Mouse (Mus musculus) gastrocnemius, adult 8-10 months (tissue): ENCODE data around the gene Ldb1. TPM values are rescaled to one million over a fixed set of nuclear protein-coding genes. Genes with fewer than 3 reads are reported as not detected.

Experiments
- DNase-seq, 2 experiments: peaks; one replicate each; pipeline ENCODE4 v3.0.0; 2022; ENCODE audit warnings: low spot score in 2 of 2
- total RNA-seq, 4 experiments: library from RNA; stranded (reverse); gene quantifications; 2 replicates each; pipeline ENCODE4 v1.2.4; 2022

Gene Ldb1
- 10 to 100 TPM; 13.3 to 19.7 (median 17.0) TPM for total RNA-seq

DNA sequence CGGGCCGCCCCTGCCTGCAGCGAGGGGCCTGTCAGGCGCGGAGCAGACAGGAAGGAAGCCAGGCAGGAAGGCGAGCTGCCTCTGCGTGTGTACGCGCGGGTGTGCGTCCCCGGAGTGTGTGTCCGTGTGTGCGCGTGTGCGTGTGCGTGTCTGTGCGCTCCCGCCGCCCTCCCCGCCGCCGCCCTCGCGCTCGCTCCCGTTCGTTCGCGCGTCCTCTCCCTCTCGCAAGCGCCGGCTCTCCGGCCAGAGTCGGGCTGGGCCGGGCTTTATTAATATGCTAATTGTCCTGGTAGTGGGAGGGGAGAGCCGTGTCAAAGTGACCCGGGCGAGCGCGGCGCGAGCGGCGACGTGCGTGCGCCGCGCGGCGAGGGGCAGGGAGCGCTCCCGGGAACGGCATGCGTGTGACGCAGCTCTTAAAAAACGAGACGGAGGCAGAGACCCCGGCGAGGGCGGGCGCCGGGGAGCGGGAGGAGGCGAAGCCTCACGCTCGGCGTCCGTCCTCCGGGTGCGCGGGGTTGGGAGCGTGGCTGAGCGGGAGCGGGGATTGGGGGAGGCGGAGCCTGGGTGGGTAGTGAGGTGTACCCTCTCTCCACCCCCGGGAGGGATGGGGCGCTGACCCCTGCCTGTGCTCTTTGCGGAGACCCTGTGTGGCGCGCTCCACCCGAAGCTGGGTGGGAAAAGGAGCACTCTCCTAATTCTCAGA lies at the start of gene Ldb1:
Gene Ldb1 (minus strand): TSS at position 222 of the 703 bp plus-strand sequence.
- DNase-seq, result peak; percentile 73 to 79

- DNase-seq, result no peak
Measured at GRCm38 (mm10) chr19:46094144-46094543, 49.1 kb upstream of the Ldb1 start.

DNA sequence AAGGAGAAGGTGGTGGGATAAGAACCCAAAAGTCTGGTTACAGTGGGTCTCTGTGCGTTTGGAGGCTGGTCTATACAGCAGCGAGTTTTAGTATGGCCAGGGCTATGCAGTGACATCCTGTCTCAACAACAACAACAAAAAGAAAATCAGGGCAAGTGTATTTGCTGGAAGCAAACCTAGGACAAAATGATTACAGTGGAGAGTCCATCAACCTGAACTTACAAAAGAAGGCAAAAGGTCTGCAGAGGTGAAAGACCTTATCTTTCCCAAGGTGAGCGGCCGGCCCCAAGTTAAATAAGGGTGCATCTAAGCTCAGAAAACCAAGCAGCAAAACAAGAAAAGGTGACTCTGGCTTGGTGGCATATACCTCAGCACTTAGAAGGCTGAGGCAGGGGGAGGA lies 46.6 kb upstream of the Ldb1 start:
- no peak for DNase-seq

GRCm38 (mm10) chr19:46087871-46088270 lies 42.9 kb upstream of the Ldb1 start:
- no peak for DNase-seq

DNA sequence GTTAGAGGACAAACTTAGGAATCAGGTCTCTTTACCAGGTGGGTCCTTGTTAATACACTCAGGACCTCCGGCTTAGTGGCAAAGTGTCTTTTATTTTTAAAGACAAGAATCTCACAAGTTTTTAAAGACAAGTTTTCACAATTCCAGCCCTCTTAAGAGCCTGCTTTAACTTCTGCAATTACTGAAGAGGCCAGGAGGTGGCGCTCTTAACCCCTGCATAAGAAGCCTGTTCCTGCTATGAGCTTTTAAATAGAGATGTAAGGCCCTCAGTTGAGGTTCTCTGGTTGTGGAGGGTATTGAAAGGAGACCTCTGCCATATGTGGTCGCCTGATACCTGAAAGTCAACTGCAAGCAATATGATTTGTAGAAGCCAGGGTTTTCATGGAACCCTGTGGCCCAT lies 41.3 kb upstream of the Ldb1 start:
- peak in 1 of 2 experiments; percentile 24 for DNase-seq

DNA sequence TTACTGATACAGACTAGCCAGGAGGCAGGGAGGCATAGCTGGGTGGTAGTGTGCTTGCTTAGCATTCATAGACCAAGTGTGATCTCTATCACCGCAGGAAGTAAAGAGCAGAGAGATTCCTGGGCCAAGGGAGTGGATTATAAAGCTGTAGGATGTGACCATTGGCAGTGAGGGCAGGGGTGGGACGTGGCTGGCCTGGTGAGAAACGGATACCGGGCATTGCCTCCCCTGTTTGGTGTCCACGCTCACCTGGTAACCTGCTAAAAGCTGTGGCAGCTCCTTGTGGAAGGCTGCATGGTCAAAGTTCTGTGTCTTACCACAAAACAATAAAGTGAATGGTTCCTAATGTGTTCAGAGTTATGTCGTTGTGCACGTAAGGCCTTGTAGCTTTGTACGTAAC lies 40.2 kb upstream of the Ldb1 start:
- no peak for DNase-seq

GRCm38 (mm10) chr19:46078535-46078934 lies 33.5 kb upstream of the Ldb1 start:
- DNase-seq, result no peak

- DNase-seq, result peak; percentile 98
Measured at GRCm38 (mm10) chr19:46075616-46076607, 30.9 kb upstream of the Ldb1 start, which contains the start of gene Nolc1. Nolc1 (plus strand) TSS chr19:46075863.

DNA sequence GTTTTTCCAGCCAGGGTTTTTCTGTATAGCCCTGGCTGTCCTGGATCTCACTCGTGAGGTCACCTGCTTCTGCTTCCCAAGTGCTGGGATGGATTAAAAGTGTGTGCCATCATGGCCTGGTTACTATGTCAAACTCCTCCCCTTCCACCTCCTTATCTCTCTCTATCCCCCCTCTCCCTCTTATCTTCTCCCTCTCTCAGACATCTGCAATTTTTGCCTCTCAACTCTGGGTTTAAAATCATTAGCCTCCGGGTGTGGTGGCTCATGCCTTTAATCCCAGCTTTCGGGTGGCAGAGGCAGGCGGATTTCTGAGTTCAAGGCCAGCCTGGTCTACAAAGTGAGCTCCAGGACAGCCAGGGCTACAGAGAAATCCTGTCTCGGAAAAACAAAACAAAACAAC lies 29.3 kb upstream of the Ldb1 start:
- no peak for DNase-seq

- no peak for DNase-seq
Measured at GRCm38 (mm10) chr19:46073285-46073684, 28.3 kb upstream of the Ldb1 start.

DNA sequence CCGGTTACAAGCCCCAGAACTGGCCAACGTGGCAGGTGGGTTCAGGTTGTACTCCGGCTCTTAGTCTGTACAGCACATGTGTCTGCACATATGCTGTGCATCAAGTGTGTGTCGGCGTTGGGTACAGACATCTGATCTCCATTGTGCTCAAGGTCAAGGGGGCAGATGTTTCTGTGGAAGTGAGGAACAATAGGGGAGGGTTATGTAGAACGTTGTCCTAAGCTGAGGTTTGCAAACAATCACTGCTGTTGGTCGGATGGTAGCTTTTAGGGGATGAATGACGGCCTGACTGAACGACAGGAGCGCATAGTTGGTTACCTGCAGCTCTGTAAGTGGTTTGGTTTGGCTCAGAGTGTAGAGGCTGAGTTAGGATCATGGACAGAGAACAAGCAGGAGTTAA lies 23.0 kb upstream of the Ldb1 start:
- DNase-seq, result no peak

GRCm38 (mm10) chr19:46060845-46061244 lies 15.8 kb upstream of the Ldb1 start:
- DNase-seq, result no peak

GRCm38 (mm10) chr19:46058466-46058865 lies 13.5 kb upstream of the Ldb1 start:
- no peak for DNase-seq

GRCm38 (mm10) chr19:46056947-46057607 lies 12.1 kb upstream of the Ldb1 start:
- DNase-seq, result peak; percentile 78 to 80

- DNase-seq, result peak; percentile 90 to 92
Measured at GRCm38 (mm10) chr19:46056388-46056946, 11.5 kb upstream of the Ldb1 start.

DNA sequence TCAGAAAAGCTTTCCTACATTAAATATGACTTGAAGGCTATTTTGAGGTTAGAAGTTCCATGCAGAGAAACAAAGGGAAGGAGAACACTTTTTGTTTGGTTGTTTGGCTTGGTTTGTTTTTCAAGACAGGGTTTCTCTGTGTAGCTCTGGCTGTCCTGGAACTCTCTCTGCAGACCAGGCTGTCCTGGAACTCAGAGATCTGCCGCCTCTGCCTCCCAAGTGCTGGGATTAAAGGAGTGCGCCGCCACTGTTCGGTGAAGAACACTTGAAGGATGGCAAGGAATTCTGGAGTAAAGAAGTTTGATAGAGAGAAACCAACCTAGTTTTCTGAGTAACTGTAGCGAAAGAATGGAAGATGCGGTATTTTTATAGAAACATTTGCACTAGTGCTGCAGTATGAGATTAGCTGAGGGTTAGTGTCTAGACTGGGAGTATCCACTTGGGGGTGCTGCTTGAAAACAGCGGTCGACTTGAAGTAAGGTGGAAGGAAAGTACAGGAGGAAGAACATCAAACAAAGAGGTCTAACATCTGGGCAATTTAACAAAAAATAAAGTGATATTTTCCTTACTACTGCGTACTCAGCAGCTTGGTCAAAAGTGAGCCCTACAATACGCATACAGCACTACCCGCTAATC lies 10.9 kb upstream of the Ldb1 start:
- DNase-seq, result peak in 1 of 2 experiments; percentile 29

GRCm38 (mm10) chr19:46050462-46050861 lies 5.4 kb upstream of the Ldb1 start:
- DNase-seq, result no peak

DNA sequence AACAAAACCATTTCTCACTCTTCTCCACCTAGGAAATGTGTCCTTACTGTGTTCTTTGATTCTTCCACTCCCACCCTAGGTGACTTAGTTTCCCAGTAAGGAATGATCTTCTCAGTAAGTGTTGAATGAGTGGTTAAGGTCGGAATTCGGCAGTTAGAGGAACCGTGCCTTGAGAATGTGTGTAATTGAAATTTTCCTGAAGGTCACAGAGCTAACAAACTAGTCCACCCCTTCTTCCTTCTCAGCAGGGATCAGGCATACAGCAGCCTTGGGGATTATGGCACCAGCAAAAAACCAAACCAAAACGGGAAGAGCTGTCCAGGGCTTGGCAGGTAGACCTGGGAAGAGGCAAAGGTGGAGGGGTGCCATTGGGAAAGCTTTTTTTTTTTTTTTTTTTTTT lies 4.1 kb upstream of the Ldb1 start:
- DNase-seq, result no peak

- no peak for DNase-seq
Measured at GRCm38 (mm10) chr19:46047426-46047825, 2.4 kb upstream of the Ldb1 start.

DNA sequence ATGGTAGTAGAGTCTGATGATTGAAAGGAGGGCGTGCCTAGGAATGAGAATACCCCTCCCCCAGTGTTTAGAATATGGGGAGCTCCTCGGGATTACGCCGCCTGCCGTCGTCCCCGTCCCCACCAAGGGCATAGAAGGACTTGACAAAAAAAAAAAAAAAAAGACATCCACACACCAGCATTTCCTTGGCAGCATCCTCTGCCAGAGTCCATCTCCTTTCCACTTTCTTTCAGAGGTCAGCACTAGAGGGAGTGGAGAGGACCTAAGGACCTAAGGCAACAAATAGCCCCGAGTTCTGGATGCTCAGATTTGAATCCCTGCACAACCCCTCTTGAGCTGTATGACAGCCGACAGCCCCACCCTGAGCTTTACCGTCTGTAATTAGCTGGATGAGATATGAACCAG lies 1.6 kb upstream of the Ldb1 start:
- no peak for DNase-seq
